Mouse (Mus musculus): ENCODE measurements at regions not wholly inside any gene's neighbourhood (a gene's known extent, or its start where the extent isn't known, plus 50 kb on each side); places are given as distances from the start of the nearest gene placed in this dataset.
A peak's percentile ranks its signal among the peaks of the same experiment; 100 is the strongest.

GRCm38 (mm10) chr5:45137198-45137973 lies 312.6 kb downstream of the Qdpr start:
- intact Hi-C loops (cut with DNase I), result no loop called here
- no peak for DNase-seq

GRCm38 (mm10) chr5:45136696-45137095 lies 313.3 kb downstream of the Qdpr start:
- DNase-seq, result no peak
- intact Hi-C loops (cut with DNase I), result no loop called here

- intact Hi-C loops (cut with DNase I), result no loop called here
- no peak for DNase-seq
Observed at GRCm38 (mm10) chr5:45127971-45128370, 322.1 kb downstream of the Qdpr start.

- intact Hi-C loops (cut with DNase I), result no loop called here
- DNase-seq, result no peak
Observed at GRCm38 (mm10) chr5:45121751-45122280, 322.3 kb upstream of the Ldb2 start.

- intact Hi-C loops (cut with DNase I), result no loop called here
Observed at GRCm38 (mm10) chr5:45119757-45120156, 320.3 kb upstream of the Ldb2 start.

GRCm38 (mm10) chr5:45111246-45111645 lies 311.8 kb upstream of the Ldb2 start:
- intact Hi-C loops (cut with DNase I), result no loop called here

More at GRCm38 (mm10) chr5:45119757-45120156, 320.3 kb upstream of the Ldb2 start:
- no peak for DNase-seq

GRCm38 (mm10) chr5:45110797-45111196 lies 311.3 kb upstream of the Ldb2 start:
- intact Hi-C loops (cut with DNase I), result no loop called here
- DNase-seq, result no peak

More at GRCm38 (mm10) chr5:45111246-45111645, 311.8 kb upstream of the Ldb2 start:
- DNase-seq, result no peak

- intact Hi-C loops (cut with DNase I), result no loop called here
Observed at GRCm38 (mm10) chr5:45105236-45105816, 305.8 kb upstream of the Ldb2 start.

GRCm38 (mm10) chr5:45103763-45104428 lies 304.4 kb upstream of the Ldb2 start:
- intact Hi-C loops (cut with DNase I), result loop anchor here (1.0 kb wide), 1 partner anchor 42 kb away; no protein-coding TSS in a partner anchor
- DNase-seq, result no peak

More at GRCm38 (mm10) chr5:45105236-45105816, 305.8 kb upstream of the Ldb2 start:
- no peak for DNase-seq

GRCm38 (mm10) chr5:45102661-45103060 lies 303.2 kb upstream of the Ldb2 start:
- intact Hi-C loops (cut with DNase I), result loop anchor here (1.0 kb wide), 1 partner anchor 44 kb away; no protein-coding TSS in a partner anchor
- no peak for DNase-seq

- no peak for DNase-seq
- intact Hi-C loops (cut with DNase I), result no loop called here
Observed at GRCm38 (mm10) chr5:45101777-45102176, 302.3 kb upstream of the Ldb2 start.

- intact Hi-C loops (cut with DNase I), result no loop called here
Observed at GRCm38 (mm10) chr5:45099082-45099481, 299.6 kb upstream of the Ldb2 start.

GRCm38 (mm10) chr5:45097941-45098340 lies 298.5 kb upstream of the Ldb2 start:
- DNase-seq, result peak in 1 of 2 experiments; percentile 23
- intact Hi-C loops (cut with DNase I), result no loop called here

More at GRCm38 (mm10) chr5:45099082-45099481, 299.6 kb upstream of the Ldb2 start:
- no peak for DNase-seq

GRCm38 (mm10) chr5:45084741-45085140 lies 285.3 kb upstream of the Ldb2 start:
- no peak for DNase-seq
- intact Hi-C loops (cut with DNase I), result no loop called here

GRCm38 (mm10) chr5:45082601-45083000 lies 283.1 kb upstream of the Ldb2 start:
- DNase-seq, result no peak
- intact Hi-C loops (cut with DNase I), result no loop called here

- intact Hi-C loops (cut with DNase I), result no loop called here
- DNase-seq, result no peak
Observed at GRCm38 (mm10) chr5:45076347-45076890, 276.9 kb upstream of the Ldb2 start.

- intact Hi-C loops (cut with DNase I), result no loop called here
- DNase-seq, result no peak
Observed at GRCm38 (mm10) chr5:45075195-45075594, 275.7 kb upstream of the Ldb2 start.

GRCm38 (mm10) chr5:45072529-45072928 lies 273.0 kb upstream of the Ldb2 start:
- intact Hi-C loops (cut with DNase I), result no loop called here
- DNase-seq, result no peak

GRCm38 (mm10) chr5:45065917-45066699 lies 266.6 kb upstream of the Ldb2 start:
- intact Hi-C loops (cut with DNase I), result no loop called here
- no peak for DNase-seq

GRCm38 (mm10) chr5:45062567-45062966 lies 263.1 kb upstream of the Ldb2 start:
- DNase-seq, result no peak
- intact Hi-C loops (cut with DNase I), result no loop called here
